Mouse (Mus musculus) cerebral cortex, adult 2 months (tissue): Measurements from ENCODE around the gene Sult2b1.

ENCODE experiments used
- WGBS: fragments of 180-500 bp; shearing (Covaris S2); methylation state at CpG from one replicate; pipeline ENCODE4 v1.1.7; 2018; 5-methylcytosine and 5-hydroxymethylcytosine counted together

The Sult2b1 gene

GRCm38 (mm10) chr7:45695098-45695497, 89.4 kb downstream of the Sult2b1 start:
- 49% methylated on average over 6 of the region's 6 CpGs for WGBS

GRCm38 (mm10) chr7:45693921-45694591, 90.4 kb downstream of the Sult2b1 start, which contains the start of gene Sec1:
Sec1 (minus strand) TSS chr7:45694402.
- WGBS: 93% methylated on average over 50 of the region's 50 CpGs

GRCm38 (mm10) chr7:45692364-45692763, 92.1 kb downstream of the Sult2b1 start:
- 95% methylated on average over 2 of the region's 2 CpGs for WGBS

GRCm38 (mm10) chr7:45689800-45690199, 94.7 kb downstream of the Sult2b1 start:
- 47% methylated on average over 11 of the region's 11 CpGs for WGBS

GRCm38 (mm10) chr7:45689099-45689498, 95.4 kb downstream of the Sult2b1 start:
- 84% methylated on average over 6 of the region's 6 CpGs for WGBS

GRCm38 (mm10) chr7:45686841-45687240, 97.6 kb downstream of the Sult2b1 start:
- 67% methylated on average over 3 of the region's 3 CpGs for WGBS

- WGBS: 63% methylated on average over 10 of the region's 10 CpGs
Observed at GRCm38 (mm10) chr7:45685811-45686210, 98.7 kb downstream of the Sult2b1 start.

- WGBS: 84% methylated on average over 7 of the region's 7 CpGs
Observed at GRCm38 (mm10) chr7:45683396-45684050, 100.9 kb downstream of the Sult2b1 start, which contains the start of gene Ntn5. Ntn5 (plus strand) TSS chr7:45684022.

- 31% methylated on average over 14 of the region's 14 CpGs for WGBS
Observed at GRCm38 (mm10) chr7:45682144-45683126, 102.0 kb downstream of the Sult2b1 start.

GRCm38 (mm10) chr7:45681046-45681736, 103.3 kb downstream of the Sult2b1 start:
- WGBS: 77% methylated on average over 8 of the region's 8 CpGs
